Mouse (Mus musculus): ENCODE measurements at regions not wholly inside any gene's neighbourhood (a gene's known extent, or its start where the extent isn't known, plus 50 kb on each side); places are given as distances from the start of the nearest gene placed in this dataset.
A peak's percentile ranks its signal among the peaks of the same experiment; 100 is the strongest.

- DNase-seq = no peak
Observed at GRCm38 (mm10) chr2:137808401-137809230, 447.7 kb upstream of the Btbd3 start.

DNA sequence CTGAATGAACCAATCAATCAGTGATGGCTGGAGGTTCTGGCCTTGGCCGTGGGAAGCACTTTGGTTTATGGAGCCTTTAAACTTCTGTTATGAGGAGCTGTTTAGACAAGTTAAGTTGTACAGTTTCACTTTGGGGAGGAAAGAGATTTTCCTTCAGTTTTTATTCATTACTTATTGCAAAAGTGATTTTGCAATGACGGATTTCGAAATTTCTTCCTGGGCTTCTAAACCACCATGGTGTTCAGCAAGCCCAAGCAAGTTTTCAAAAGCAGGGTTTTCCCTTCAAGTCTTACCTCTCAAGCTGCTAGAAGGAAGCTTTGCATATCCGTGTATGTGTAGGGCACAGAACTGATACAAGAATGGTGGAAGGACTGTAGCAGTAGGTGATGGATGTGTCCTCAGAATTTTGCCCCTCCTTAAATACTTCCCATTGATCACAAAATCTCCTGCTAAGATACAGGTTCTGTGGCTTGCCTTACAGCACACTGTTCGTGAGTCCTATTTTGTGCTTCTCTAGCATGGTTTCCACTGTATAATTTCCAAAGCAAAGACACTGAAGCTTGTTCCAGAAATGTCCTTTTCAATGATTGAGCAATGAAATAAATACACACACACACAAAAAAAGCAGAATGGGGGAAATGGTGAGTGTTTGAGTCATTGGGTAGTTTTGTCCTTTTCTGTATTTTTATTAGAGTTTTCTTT, 448.6 kb upstream of the Btbd3 start:
- peak; percentile 1 for DNase-seq

GRCm38 (mm10) chr2:137794841-137795240, 461.5 kb upstream of the Btbd3 start:
- DNase-seq = no peak

- DNase-seq = no peak
Observed at GRCm38 (mm10) chr2:137784091-137784490, 472.3 kb upstream of the Btbd3 start.

DNA sequence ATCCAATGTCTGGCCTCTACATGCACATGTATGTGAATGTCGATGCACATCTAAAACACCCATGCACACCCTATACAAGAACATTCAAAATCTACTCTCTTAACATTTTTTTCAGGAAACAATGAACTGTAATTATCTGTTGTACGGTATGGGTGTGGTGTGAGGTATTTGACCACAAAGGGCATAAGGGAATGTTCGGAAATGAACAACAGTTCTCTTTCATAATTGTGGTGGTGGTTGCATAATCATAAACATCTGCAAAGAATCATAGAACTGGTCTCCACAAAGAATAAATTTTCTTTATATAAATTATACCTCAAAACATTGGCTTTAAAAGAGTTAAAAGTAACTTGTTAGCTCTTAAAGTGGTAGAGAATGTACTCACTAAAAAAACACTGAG, 478.9 kb upstream of the Btbd3 start:
- DNase-seq = no peak

GRCm38 (mm10) chr2:137764785-137765184, 491.6 kb upstream of the Btbd3 start:
- DNase-seq = no peak

DNA sequence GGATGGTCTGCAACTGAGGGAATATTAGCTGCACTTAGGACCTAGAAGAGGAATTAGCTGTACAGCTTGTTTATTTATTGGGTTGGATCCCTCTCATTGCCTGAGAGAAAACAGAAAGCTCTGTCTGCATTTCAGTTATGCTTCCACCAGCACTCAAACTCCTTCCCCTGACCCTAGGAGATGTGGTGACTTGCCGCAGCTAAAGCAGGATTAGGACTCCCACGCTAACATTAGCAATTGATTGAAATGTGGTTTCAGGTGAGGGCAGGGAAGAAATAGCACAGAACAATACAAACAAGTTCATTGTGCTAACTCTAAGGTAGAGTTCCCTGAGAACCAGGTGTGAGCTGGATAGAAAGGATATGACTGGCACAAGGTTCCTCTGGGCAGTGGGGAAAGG, 496.9 kb upstream of the Btbd3 start:
- no peak for DNase-seq

GRCm38 (mm10) chr2:137758389-137758788, 498.0 kb upstream of the Btbd3 start:
- no peak for DNase-seq

GRCm38 (mm10) chr2:137757231-137758212, 498.8 kb upstream of the Btbd3 start:
- no peak for DNase-seq

DNA sequence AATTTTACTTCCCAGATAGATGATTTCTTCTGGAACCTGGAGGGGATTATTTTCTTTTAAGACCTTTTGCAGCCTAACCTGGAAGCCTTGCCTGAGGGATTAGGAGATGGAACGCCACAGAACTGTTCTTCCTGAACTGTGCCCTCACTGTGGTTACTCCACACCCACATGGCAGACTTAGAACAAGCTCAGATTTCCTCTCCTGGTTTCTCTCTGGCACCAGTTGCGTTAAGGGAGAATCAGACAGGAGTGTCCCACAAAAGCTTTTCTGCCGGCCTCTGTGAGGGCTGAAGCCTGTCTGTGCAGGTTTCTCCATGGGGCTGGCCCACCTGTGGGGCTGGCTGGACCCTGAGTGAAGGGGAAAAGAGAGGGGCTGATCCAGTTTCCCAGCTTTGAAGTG, 500.1 kb upstream of the Btbd3 start:
- DNase-seq = no peak

GRCm38 (mm10) chr2:137754481-137754880, 501.9 kb upstream of the Btbd3 start:
- DNase-seq = no peak

DNA sequence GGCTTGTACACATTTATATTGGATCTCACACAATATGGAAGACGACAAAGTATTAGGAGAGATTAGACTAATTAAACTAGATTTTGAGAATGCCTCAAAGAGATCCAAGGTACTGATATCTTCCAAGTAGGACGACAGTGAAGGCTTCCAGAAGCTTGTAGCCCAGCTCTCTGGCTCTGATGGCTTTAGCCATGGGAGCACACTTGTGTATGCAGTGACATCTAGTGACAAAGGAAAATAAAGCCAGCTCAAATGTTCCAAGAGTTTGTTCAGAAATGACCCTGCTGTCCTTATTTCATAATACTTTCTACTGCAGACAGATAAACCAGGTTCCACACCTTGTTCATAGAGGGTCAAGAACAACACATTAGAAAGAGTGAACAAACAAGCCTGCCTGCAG, 524.0 kb upstream of the Btbd3 start:
- peak; percentile 58 for DNase-seq

DNA sequence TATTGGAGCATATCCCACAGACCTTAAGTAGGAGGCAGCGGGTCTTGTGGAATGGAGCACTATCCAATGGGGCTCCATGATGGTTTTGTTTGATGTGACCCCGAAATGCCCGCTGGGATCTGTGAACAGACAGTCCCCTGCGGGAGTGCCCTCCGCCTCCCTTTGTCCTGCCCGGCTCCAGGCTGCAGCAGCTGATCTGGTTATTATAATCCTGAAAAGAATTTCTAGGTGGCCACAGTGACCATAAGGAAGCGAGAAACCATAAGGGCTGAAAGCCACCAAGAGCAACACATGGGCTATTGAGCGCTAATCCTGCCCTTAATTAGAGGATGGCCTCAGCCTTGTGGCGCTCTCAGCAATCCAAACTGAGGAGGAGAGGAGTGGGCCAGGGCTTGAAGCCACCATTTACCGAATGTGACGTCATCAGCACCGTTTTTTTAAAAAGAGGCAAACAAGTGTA, 525.9 kb upstream of the Btbd3 start:
- DNase-seq = no peak

DNA sequence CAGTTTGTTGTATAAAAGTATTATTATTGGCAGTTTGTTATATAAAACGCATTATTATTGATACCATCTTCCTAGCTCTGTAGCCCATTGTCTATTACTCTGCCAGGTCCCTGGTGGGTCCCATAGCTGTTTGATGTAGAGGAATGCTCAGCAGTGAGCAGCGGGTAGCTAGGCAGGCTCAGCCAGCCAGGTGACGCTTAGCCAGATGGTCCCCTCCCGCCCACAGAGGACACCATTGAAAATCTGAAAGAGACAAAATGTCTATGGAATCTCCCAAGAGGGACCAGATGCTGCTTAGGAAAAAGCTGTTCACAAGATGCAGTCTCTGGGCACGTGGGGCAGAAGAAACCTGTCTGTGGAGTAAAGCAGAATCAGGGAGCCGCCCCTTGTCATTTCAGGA, 526.5 kb upstream of the Btbd3 start:
- no peak for DNase-seq

GRCm38 (mm10) chr2:137729207-137729606, 527.2 kb upstream of the Btbd3 start:
- peak; percentile 16 for DNase-seq

- DNase-seq = no peak
Observed at GRCm38 (mm10) chr2:137723651-137724050, 532.7 kb upstream of the Btbd3 start.

DNA sequence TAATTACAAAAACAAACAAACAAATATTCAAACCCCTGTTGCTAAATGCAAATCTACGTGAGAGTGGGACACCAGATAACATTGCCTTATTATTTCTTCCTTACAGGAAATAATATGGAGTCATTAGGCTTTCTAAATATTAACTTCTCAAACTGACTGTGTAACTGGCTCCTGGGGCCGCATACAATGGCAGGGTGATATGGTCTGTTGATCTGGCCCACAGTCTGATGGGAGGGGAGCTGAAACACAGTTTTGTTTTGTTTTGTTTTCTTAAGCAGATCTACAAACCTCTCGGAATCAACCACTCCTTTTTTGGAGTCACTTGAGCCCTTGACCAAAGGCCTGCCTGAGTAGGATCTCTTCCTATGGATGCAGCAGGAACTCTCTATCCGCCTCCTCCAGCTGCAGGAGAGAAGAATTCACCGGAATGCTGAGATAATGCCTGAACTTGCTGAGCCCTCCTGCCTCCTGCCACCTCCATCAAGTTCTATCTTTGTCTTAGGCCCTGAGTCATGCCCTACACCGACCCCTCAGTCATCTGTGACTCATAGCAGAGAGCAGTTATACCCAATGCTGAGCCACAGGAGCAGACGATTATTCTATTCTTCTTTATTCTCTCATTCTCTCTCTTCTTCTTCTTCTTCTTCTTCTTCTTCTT, 534.5 kb upstream of the Btbd3 start:
- DNase-seq = peak; percentile 9

GRCm38 (mm10) chr2:137715891-137716290, 540.5 kb upstream of the Btbd3 start:
- peak; percentile 39 for DNase-seq

- no peak for DNase-seq
Observed at GRCm38 (mm10) chr2:137706528-137706988, 549.8 kb upstream of the Btbd3 start.

- DNase-seq = no peak
Observed at GRCm38 (mm10) chr2:137705724-137706422, 550.5 kb upstream of the Btbd3 start.

- no peak for DNase-seq
Observed at GRCm38 (mm10) chr2:137704948-137705723, 551.2 kb upstream of the Btbd3 start.
